Mouse (Mus musculus) heart, adult 18-20 months (tissue): ENCODE results near the gene Mrpl40. TPM values are rescaled to one million over a fixed set of nuclear protein-coding genes. Genes with fewer than 3 reads are reported as not detected.

Experiments
- DNase-seq, 2 experiments: peaks; one replicate each; pipeline ENCODE4 v3.0.0; 2021 to 2022; ENCODE audit warnings: mixed read lengths in 1 of 2
- total RNA-seq, 2 experiments: library from RNA; stranded (reverse); gene quantifications; 2 replicates each; pipeline ENCODE4 v1.2.3; 2021

The Mrpl40 gene
- total RNA-seq, 2 experiments from 2014 or later = 52.3 to 53.0 TPM

DNA sequence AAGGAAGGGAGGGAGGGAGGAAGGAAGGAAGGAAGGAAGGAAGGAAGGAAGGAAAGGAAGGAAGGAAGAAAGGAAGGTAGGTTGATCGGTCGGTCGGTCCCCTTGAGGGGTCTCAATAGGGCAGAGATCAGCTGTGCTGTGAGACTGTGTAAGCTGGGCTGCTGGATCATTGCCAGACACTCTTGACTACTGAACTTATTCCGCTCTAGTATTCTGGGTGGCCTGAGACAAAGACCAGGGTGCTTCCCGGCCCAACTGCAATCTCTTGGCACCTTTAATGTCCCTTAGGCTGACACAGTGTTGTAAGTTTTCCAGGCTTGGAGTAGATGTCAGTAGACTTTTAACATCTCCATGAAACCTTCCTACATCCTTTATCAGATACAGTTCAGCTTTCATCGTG, 47.6 kb downstream of the Mrpl40 start:
- DNase-seq = no peak

DNA sequence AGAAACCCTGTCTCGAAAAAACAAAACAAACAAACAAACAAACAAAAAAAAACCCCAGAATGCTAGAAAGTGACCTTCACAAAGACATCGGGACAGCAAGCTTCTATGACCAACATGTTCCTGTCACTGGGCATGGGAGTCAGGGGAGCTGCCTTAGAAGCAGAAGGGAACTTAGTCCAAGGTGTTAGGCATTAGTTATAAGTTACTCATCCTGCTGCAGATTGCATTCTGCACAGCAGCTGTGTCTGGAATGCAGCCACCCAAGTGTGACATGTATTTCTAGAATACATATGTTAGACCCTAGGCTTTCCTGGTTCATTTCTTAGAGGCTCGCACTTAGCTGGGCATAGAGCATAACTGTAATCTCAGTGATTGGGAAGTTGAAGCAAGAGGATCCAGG, 48.0 kb downstream of the Mrpl40 start:
- no peak for DNase-seq

DNA sequence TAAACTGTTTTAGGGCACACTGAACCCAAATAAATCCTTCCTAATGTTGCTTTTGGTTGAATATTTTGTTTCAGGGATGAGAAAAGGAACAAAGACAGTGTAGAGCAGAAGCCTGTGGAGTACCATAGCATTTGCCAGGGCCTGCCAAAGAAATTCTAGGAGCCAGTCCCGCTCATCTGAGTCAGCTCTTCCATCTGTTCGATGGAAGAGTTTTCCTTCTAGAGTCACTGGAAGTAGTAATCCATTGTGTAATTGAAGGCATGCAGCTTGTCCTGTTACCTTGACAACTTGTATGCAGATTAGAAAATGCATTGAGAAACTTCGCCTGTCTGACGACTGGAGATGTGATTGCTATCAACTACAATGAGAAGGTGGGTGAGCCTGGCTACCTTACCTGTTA, 53.7 kb downstream of the Mrpl40 start:
- DNase-seq = no peak

DNA sequence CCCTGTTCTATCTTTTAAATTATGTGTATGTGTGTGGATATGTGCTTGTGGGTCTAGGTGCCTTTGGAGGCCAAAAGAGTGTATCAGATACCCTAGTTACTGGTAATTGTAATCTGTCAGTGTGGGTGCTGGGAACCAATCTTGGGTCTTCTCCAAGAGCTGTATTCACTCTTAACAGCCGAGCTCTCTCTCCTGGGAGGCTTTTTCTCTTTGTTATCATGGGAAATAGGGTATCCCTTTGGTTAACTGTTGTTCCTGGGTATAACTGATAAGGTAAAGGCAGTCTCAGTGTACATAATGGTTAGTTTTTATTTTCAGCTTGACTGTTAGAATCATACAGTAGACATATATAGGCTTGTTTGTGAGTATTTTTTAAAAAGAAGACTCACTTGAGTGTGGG, 54.3 kb downstream of the Mrpl40 start:
- no peak for DNase-seq

Other genes with a start within 250 kb of the Mrpl40 start
- 1 to 10 TPM; 3.9 to 4.1 TPM for gene Sept5, start 246.9 kb downstream of the Mrpl40 start, total RNA-seq
- gene Cldn5, start 100.0 kb downstream of the Mrpl40 start, total RNA-seq = 10 to 100 TPM; 15.4 to 22.7 TPM
- 10 to 100 TPM; 52.6 to 55.1 TPM for gene Ufd1, start 65.1 kb downstream of the Mrpl40 start, total RNA-seq
- gene Cdc45, start 64.9 kb downstream of the Mrpl40 start, total RNA-seq = 1 to 10 TPM; 2.1 to 3.2 TPM
- 10 to 100 TPM; 26.0 to 30.1 TPM for gene 2510002D24Rik, start 40.3 kb downstream of the Mrpl40 start, total RNA-seq
- 1 to 10 TPM in 1 of 2 experiments, not detected in 1; 1.9 TPM for gene Gm28539, start 40.3 kb downstream of the Mrpl40 start, total RNA-seq
- gene Hira, start 175 bp upstream of the Mrpl40 start, total RNA-seq = 10 to 100 TPM; 19.2 to 21.6 TPM